Mouse (Mus musculus): ENCODE measurements at regions not wholly inside any gene's neighbourhood (a gene's known extent, or its start where the extent isn't known, plus 50 kb on each side); places are given as distances from the start of the nearest gene placed in this dataset.

- TF ChIP-seq CTCF (conservative IDR thresholded peaks at IDR 0.05; ENCODE audit: insufficient read depth, insufficient read length, low read depth, low read length) (no peak), POLR2A (IDR thresholded peaks at IDR 0.05; ENCODE audit: low read depth, low read length) (no peak)
Observed at GRCm38 (mm10) chr13:116143022-116143421, 166.5 kb downstream of the Isl1 start.
